Mouse (Mus musculus) liver, embryonic 12.5 days (tissue): Measurements from ENCODE around the gene Hsf4. TPM values are rescaled to one million over a fixed set of nuclear protein-coding genes. Genes with fewer than 3 reads are reported as not detected.
A peak's percentile ranks its signal among the peaks of the same experiment; 100 is the strongest.

Experiments used
- ATAC-seq: fragments of 200-750 bp; cut with Nextera tagmentation; 2 replicates; pipeline ENCODE4 v1.8.0; 2017; ENCODE audit warnings: moderate number of reproducible peaks, mild to moderate bottlenecking, moderate library complexity
- H3K27ac ChIP-seq: fragments of 300-500 bp; sonication (generic); 2 replicates; pipeline ENCODE4 v1.5.1; 2016; ENCODE audit warnings: mild to moderate bottlenecking
- H3K27me3 ChIP-seq: fragments of 300-500 bp; sonication (generic); replicated peaks from 2 replicates; pipeline ENCODE4 v1.6.1; 2016; ENCODE audit warnings: mild to moderate bottlenecking, moderate library complexity
- H3K36me3 ChIP-seq: fragments of 300-500 bp; sonication (generic); 2 replicates; pipeline ENCODE4 v1.6.1; 2016; ENCODE audit warnings: mild to moderate bottlenecking, moderate library complexity
- H3K4me1 ChIP-seq: fragments of 300-500 bp; sonication (generic); 2 replicates; pipeline ENCODE4 v1.6.1; 2016
- H3K4me2 ChIP-seq: fragments of 300-500 bp; sonication (generic); 2 replicates; pipeline ENCODE4 v1.6.1; 2016; ENCODE audit warnings: mild to moderate bottlenecking, moderate library complexity
- H3K4me3 ChIP-seq: fragments of 300-500 bp; sonication (generic); 2 replicates; pipeline ENCODE4 v1.5.1; 2016; ENCODE audit warnings: mild to moderate bottlenecking, moderate library complexity
- H3K9ac ChIP-seq: fragments of 300-500 bp; sonication (generic); 2 replicates; pipeline ENCODE4 v1.6.1; 2016; ENCODE audit warnings: mild to moderate bottlenecking, moderate library complexity
- H3K9me3 ChIP-seq: fragments of 300-500 bp; sonication (generic); replicated peaks from 2 replicates; pipeline ENCODE4 v1.6.1; 2016; ENCODE audit warnings: mild to moderate bottlenecking, moderate library complexity
- whole genome bisulfite sequencing: fragments of 180-500 bp; shearing (Covaris S2); methylation state at CpG from one replicate; pipeline ENCODE4 v1.1.7; 2016; ENCODE audit not compliant: insufficient replicate concordance; 5-methylcytosine and 5-hydroxymethylcytosine counted together
- polyA plus RNA-seq: library from polyadenylated mRNA; unstranded; fragments of >200 nt; fragmentation: Nextera tagmentation; extraction: Ambion mirVana; gene quantifications from 2 replicates; pipeline ENCODE4 v1.2.1, GENCODE M21; 2016

Gene Hsf4
- polyA plus RNA-seq, 1 experiment from 2014 or later, result not detected

DNA sequence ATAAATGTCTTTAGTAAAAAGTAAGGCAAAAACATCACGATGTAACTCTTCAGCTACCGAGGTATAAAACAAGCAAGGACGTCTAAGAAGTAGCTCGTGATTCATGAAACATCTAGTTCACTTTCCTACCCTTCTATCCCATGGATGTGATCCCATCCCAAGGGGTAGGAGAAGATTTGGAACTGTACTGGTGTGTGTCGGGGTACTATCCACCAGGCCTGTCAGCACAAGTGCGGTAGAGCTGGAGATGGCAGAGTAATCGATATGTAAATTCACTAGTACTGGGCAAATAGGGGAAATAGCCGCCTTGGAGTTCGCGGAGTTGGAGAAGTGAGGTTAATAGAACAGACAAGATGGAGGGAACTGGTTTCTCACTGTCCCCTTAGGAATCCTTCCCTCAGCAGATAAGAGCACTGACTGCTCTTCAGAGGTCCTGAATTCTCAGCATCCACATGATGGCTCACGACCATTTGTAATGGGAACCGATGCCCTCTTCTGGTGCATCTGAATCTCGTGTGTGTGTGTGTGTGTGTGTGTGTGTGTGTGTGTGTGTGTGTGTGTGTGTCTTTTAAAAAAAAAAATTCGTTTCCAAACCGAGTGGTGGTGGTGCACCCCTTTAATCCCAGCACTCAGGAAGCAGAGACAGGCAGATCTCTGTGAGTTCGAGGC is 6.2 kb upstream of the Hsf4 start:
- H3K9me3 ChIP-seq, result 0 out of 2 replicates have a peak, but pooled peaks cover 3% of the 10 kb centered on the region
- H3K27me3 ChIP-seq, result peaks cover 85% of the 10 kb centered on the region
- H3K9ac ChIP-seq, result peak overlapping the region; percentile 86
- no peak for ATAC-seq
- WGBS, result 39% methylated on average over 16 of the region's 16 CpGs
- H3K4me1 ChIP-seq, result peaks cover 55% of the 10 kb centered on the region
- no peaks in the 10 kb centered on the region for H3K36me3 ChIP-seq
- no peak overlapping the region for H3K27ac ChIP-seq
- H3K4me2 ChIP-seq, result peak overlapping the region; percentile 95
- H3K4me3 ChIP-seq, result peak overlapping the region; percentile 76

- 2% methylated on average over 54 of the region's 54 CpGs for WGBS
- H3K9me3 ChIP-seq, result 0 out of 2 replicates have a peak, but pooled peaks cover 3% of the 10 kb centered on the region
- peak within 1 kb of the TSS; percentile 76 for H3K4me3 ChIP-seq
- peak within 1 kb of the TSS; percentile 95 for H3K4me2 ChIP-seq
- peak within 1 kb of the TSS; percentile 86 for H3K9ac ChIP-seq
- peak; percentile 85 for ATAC-seq
- peaks cover 85% of the 10 kb centered on the region for H3K27me3 ChIP-seq
- no peaks in the 10 kb centered on the region for H3K36me3 ChIP-seq
- H3K27ac ChIP-seq, result no peak within 1 kb of the TSS
- peaks cover 57% of the 10 kb centered on the region for H3K4me1 ChIP-seq
These were observed 5.3 kb upstream of the Hsf4 start, which contains the start of the genes Tradd and Fbxl8 for GRCm38 (mm10) chr8:105264024-105264982. Gene Tradd, minus strand, starts transcription at chr8:105264609. Gene Fbxl8, plus strand, starts transcription at chr8:105264648.

GRCm38 (mm10) chr8:105265128-105265527 is 4.5 kb upstream of the Hsf4 start:
- 9% methylated on average over 10 of the region's 10 CpGs for WGBS
- peak overlapping the region; percentile 86 for H3K9ac ChIP-seq
- ATAC-seq, result no peak
- H3K36me3 ChIP-seq, result no peaks in the 10 kb centered on the region
- H3K27me3 ChIP-seq, result peaks cover 85% of the 10 kb centered on the region
- H3K4me3 ChIP-seq, result peak overlapping the region; percentile 76
- H3K27ac ChIP-seq, result no peak overlapping the region
- H3K4me2 ChIP-seq, result peak overlapping the region; percentile 95
- peaks cover 57% of the 10 kb centered on the region for H3K4me1 ChIP-seq
- 0 out of 2 replicates have a peak, but pooled peaks cover 3% of the 10 kb centered on the region for H3K9me3 ChIP-seq

DNA sequence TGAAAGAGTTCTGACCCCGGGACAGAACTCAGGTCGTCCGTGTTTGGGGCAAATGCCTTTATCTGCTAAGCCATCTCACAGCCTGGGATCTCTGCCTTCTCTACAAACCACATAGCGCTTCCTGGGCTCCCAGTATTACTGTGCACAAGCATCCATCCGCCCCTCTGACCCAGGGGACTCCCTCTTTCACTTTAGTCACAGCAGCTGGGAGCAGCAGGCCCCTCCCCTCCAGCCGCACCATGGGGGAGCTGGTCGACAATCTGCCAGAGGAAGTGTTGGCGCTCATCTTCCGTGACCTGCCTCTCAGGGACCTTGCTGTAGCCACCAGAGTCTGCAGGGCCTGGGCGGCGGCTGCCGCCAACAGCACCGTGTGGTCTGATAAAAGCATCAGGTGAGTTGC is 2.8 kb upstream of the Hsf4 start:
- H3K27ac ChIP-seq, result no peak overlapping the region
- peaks cover 85% of the 10 kb centered on the region for H3K27me3 ChIP-seq
- H3K9ac ChIP-seq, result no peak overlapping the region
- 19% methylated on average over 13 of the region's 13 CpGs for WGBS
- no peak overlapping the region for H3K4me2 ChIP-seq
- H3K4me1 ChIP-seq, result peaks cover 58% of the 10 kb centered on the region
- 0 out of 2 replicates have a peak, but pooled peaks cover 3% of the 10 kb centered on the region for H3K9me3 ChIP-seq
- no peaks in the 10 kb centered on the region for H3K36me3 ChIP-seq
- H3K4me3 ChIP-seq, result no peak overlapping the region
- ATAC-seq, result no peak

DNA sequence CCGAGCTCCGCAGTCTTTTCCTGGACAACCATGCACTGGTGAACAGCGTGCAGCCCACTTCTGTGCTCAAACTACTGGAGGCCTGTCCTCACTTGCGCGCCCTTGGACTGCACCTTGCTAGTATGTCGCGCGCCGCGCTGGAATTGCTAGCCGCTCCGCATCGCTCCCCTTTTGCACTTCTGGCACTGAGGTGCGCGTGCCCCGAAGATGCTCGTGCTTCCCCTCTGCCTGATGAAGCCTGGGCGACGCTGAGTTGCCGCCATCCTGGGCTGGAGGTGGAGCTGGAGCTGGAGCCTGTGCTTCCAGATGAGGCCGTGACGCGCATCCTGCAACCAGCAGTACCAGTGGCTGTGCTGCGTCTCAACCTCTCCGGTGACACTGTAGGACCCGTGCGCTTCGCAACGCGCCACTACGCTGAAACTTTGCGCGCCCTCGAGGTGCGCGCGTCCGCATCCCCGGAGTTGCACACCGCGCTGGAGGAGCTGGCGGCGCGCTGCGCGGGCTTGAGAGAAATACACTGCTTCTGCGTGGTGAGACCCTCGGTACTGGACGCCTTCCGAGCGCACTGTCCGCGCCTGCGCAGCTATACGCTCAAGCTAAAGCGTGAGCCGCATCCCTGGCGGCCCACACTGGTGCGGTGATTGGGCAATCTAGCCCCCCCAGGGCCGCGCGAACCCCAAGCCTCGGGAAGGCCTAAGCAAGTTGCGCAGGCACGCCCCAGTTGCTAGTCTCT is 1.1 kb upstream of the Hsf4 start:
- ATAC-seq, result no peak
- 5% methylated on average over 65 of the region's 65 CpGs for WGBS
- no peaks in the 10 kb centered on the region for H3K36me3 ChIP-seq
- H3K27me3 ChIP-seq, result peaks cover 91% of the 10 kb centered on the region
- no peak overlapping the region for H3K27ac ChIP-seq
- H3K9me3 ChIP-seq, result 0 out of 2 replicates have a peak, but pooled peaks cover 3% of the 10 kb centered on the region
- H3K4me3 ChIP-seq, result peak overlapping the region; percentile 47
- peaks cover 50% of the 10 kb centered on the region for H3K4me1 ChIP-seq
- H3K4me2 ChIP-seq, result peak overlapping the region; percentile 68
- no peak overlapping the region for H3K9ac ChIP-seq

- Histone ChIP-seq H3K4me3 (peak overlapping the region; percentile 47), H3K9me3 (0 out of 2 replicates have a peak, but pooled peaks cover 3% of the 10 kb centered on the region), H3K27me3 (peaks cover 91% of the 10 kb centered on the region), H3K36me3 (no peaks in the 10 kb centered on the region), H3K27ac (no peak overlapping the region), H3K9ac (no peak overlapping the region), H3K4me2 (peak overlapping the region; percentile 68), H3K4me1 (peaks cover 44% of the 10 kb centered on the region)
- 5% methylated on average over 10 of the region's 10 CpGs for WGBS
- ATAC-seq, result no peak
These were observed 534 bp upstream of the Hsf4 start for GRCm38 (mm10) chr8:105269075-105269458.

GRCm38 (mm10) chr8:105270101-105270915 is 707 bp downstream of the Hsf4 start:
- peaks cover 34% of the 10 kb centered on the region for H3K4me1 ChIP-seq
- no peak overlapping the region for H3K27ac ChIP-seq
- H3K9ac ChIP-seq, result no peak overlapping the region
- 0 out of 2 replicates have a peak, but pooled peaks cover 3% of the 10 kb centered on the region for H3K9me3 ChIP-seq
- H3K4me2 ChIP-seq, result peak overlapping the region; percentile 68
- no peak for ATAC-seq
- peak overlapping the region; percentile 47 for H3K4me3 ChIP-seq
- WGBS, result 4% methylated on average over 39 of the region's 39 CpGs
- H3K27me3 ChIP-seq, result peaks cover 99% of the 10 kb centered on the region
- no peaks in the 10 kb centered on the region for H3K36me3 ChIP-seq

GRCm38 (mm10) chr8:105270916-105271186 is 1.2 kb downstream of the Hsf4 start:
- H3K4me3 ChIP-seq, result no peak overlapping the region
- H3K9me3 ChIP-seq, result 0 out of 2 replicates have a peak, but pooled peaks cover 3% of the 10 kb centered on the region
- WGBS, result 6% methylated on average over 11 of the region's 11 CpGs
- H3K27me3 ChIP-seq, result peaks cover 99% of the 10 kb centered on the region
- H3K36me3 ChIP-seq, result no peaks in the 10 kb centered on the region
- no peak for ATAC-seq
- H3K9ac ChIP-seq, result no peak overlapping the region
- H3K4me1 ChIP-seq, result peaks cover 35% of the 10 kb centered on the region
- no peak overlapping the region for H3K4me2 ChIP-seq
- H3K27ac ChIP-seq, result no peak overlapping the region

DNA sequence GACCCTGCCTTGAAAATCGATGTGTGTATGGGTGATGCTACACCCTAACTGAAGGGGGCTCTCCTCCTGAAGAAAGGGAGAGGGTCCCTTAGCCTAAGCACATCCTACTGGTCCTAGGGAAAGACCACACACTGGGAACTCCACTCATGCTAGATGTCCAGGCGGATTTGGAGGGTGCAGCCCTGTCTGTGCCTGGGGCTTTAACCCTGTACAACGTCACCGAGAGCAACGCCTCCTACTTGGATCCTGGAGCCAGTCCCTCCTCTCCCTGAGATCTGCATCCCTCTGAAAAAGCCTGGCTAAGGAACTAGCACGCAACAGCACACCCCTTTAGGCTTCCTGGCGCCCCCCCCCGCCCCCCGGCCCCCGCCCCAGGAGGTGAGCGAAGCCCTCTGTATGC is 5.8 kb downstream of the Hsf4 start:
- Histone ChIP-seq H3K36me3 (no peaks in the 10 kb centered on the region), H3K9me3 (no peaks in the 10 kb centered on the region), H3K27ac (no peak overlapping the region), H3K9ac (no peak overlapping the region), H3K27me3 (peaks cover 99% of the 10 kb centered on the region), H3K4me3 (no peak overlapping the region), H3K4me2 (no peak overlapping the region), H3K4me1 (peaks cover 31% of the 10 kb centered on the region)
- ATAC-seq, result no peak
- WGBS, result 13% methylated on average over 11 of the region's 11 CpGs

- no peak within 1 kb of the TSS for H3K9ac ChIP-seq
- ATAC-seq, result no peak
- WGBS, result 9% methylated on average over 10 of the region's 10 CpGs
These were observed 6.2 kb downstream of the Hsf4 start, which contains the start of gene Nol3 for GRCm38 (mm10) chr8:105275840-105276239. Gene Nol3, plus strand, starts transcription at chr8:105276140.

More at GRCm38 (mm10) chr8:105275840-105276239, 6.2 kb downstream of the Hsf4 start, which contains the start of gene Nol3:
- Histone ChIP-seq H3K36me3 (no peaks in the 10 kb centered on the region), H3K27me3 (peaks cover 99% of the 10 kb centered on the region), H3K4me3 (peak within 1 kb of the TSS; percentile 41), H3K4me1 (peaks cover 27% of the 10 kb centered on the region), H3K4me2 (peak within 1 kb of the TSS; percentile 65), H3K9me3 (no peaks in the 10 kb centered on the region), H3K27ac (no peak within 1 kb of the TSS)
